In the genomic region with DNA sequence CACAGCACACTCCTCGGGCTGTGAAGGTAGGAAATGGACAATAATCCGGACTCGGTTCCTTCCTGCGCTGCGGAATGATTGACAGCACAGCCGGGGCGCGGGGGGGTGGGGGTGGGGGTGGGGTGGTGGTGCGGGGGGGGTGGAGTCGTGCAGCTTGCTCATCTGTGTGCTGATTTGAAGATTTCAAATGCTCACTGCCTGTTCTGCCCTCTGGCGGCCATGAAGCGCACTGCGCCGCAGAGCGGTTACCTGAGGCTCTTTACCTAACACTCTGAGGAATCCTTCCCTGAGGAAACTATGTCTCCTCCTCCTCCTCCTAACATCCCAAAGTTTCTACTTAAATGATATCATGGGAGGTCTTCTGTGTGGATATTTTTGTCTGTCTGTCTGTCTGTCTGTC, we compare ENCODE assay signal across 8 mouse cellular contexts. TPM values are rescaled to one million over a fixed set of nuclear protein-coding genes. Genes with fewer than 3 reads are reported as not detected.
DNase-seq lines count a peak whose midpoint lies in the region; ATAC-seq and TF ChIP-seq lines count a peak whose summit lies in the region.

No protein-coding gene starts in this region.

- H3K9me3 ChIP-seq in liver, postnatal 0 days (ENCODE audit: low read length): no peaks in the 10 kb centered on the region
- no peaks in the 10 kb centered on the region for H3K9me3 ChIP-seq in neural tube, embryonic 12.5 days

- no peak overlapping the region for H3K4me3 ChIP-seq in liver, postnatal 0 days (ENCODE audit: low read depth, low read length)
- no peak overlapping the region for H3K4me3 ChIP-seq in neural tube, embryonic 12.5 days

- no peaks in the 10 kb centered on the region for H3K4me1 ChIP-seq in liver, postnatal 0 days (ENCODE audit: insufficient read depth)
- no peaks in the 10 kb centered on the region for H3K4me1 ChIP-seq in neural tube, embryonic 12.5 days

- H3K9ac ChIP-seq in liver, postnatal 0 days (replicated peaks): no peak overlapping the region
- H3K9ac ChIP-seq in neural tube, embryonic 12.5 days: no peak overlapping the region

- no peak overlapping the region for H3K27ac ChIP-seq in liver, postnatal 0 days (ENCODE audit: low read depth)
- no peak overlapping the region for H3K27ac ChIP-seq in neural tube, embryonic 12.5 days

- peak; percentile 56 for ATAC-seq in liver, postnatal 0 days
- ATAC-seq in neural tube, embryonic 12.5 days (ENCODE audit: low FRiP score, low read depth): no peak

- H3K36me3 ChIP-seq in liver, postnatal 0 days (replicated peaks; ENCODE audit: insufficient read depth, low read length): no peaks in the 10 kb centered on the region
- H3K36me3 ChIP-seq in neural tube, embryonic 12.5 days: no peaks in the 10 kb centered on the region

- TF ChIP-seq EP300 in liver, postnatal 0 days (IDR thresholded peaks at IDR 0.05; ENCODE audit: low read depth): no peak

- peak; percentile 82 for TF ChIP-seq CTCF in liver, postnatal 0 days (IDR thresholded peaks at IDR 0.05; ENCODE audit: low read depth)

- WGBS in liver, postnatal 0 days (ENCODE audit: insufficient replicate concordance): 5% methylated on average over 11 of the region's 15 CpGs
- WGBS in neural tube, embryonic 12.5 days: 7% methylated on average over 15 of the region's 15 CpGs

- peak; percentile 50 for DNase-seq in urinary bladder, adult 2 months (ENCODE audit: low spot score)
- DNase-seq in urinary bladder, postnatal 10 days (ENCODE audit: low spot score): no peak
- peak; percentile 83 to 89 for DNase-seq in cerebellum, postnatal 36 days
- peak; percentile 57 to 68 for DNase-seq in gastrocnemius, adult 8-10 months (ENCODE audit: low spot score in 2 of 2)
- DNase-seq in kidney, postnatal 25 days: peak; percentile 82 to 86
- peak; percentile 76 for DNase-seq in liver, postnatal 0 days
- DNase-seq in testis, postnatal 14 days (ENCODE audit: low spot score): peak; percentile 58

- H3K27me3 ChIP-seq in liver, postnatal 0 days (ENCODE audit: insufficient read depth, low read length): no peaks in the 10 kb centered on the region
- no peaks in the 10 kb centered on the region for H3K27me3 ChIP-seq in neural tube, embryonic 12.5 days (replicated peaks)

- H3K4me2 ChIP-seq in liver, postnatal 0 days (ENCODE audit: low read depth, low read length): no peak overlapping the region
- H3K4me2 ChIP-seq in neural tube, embryonic 12.5 days (replicated peaks): peak overlapping the region; percentile 49

RNA-seq across cellular contexts. Expression of a gene that starts 6.2 kb away (rescaled TPM):
- 0.18 and 0.28 TPM in 2 replicates for polyA plus RNA-seq in urinary bladder, adult 2 months (2012; rRNA removed)
- total RNA-seq in gastrocnemius, adult 8-10 months (2022): not detected
- 0.16 and 0.22 TPM in 2 replicates for polyA plus RNA-seq in liver, postnatal 0 days (2015; fragmentation: Nextera tagmentation; extraction: Ambion mirVana)
- 2.1 and 2.3 TPM in 2 replicates for polyA plus RNA-seq in neural tube, embryonic 12.5 days (2016; fragmentation: Nextera tagmentation; extraction: Ambion mirVana)

RNA-seq across cellular contexts. Expression of a gene that starts 25.7 kb away (rescaled TPM):
- 1.7 and 2.0 TPM in 2 replicates for polyA plus RNA-seq in urinary bladder, adult 2 months (2012; rRNA removed)
- total RNA-seq in gastrocnemius, adult 8-10 months (2022): 10 to 100 TPM; 32.3 to 43.2 (median 36.3) TPM
- 0.33 and 0.38 TPM in 2 replicates for polyA plus RNA-seq in liver, postnatal 0 days (2015; fragmentation: Nextera tagmentation; extraction: Ambion mirVana)
- 0.65 and 1.0 TPM in 2 replicates for polyA plus RNA-seq in neural tube, embryonic 12.5 days (2016; fragmentation: Nextera tagmentation; extraction: Ambion mirVana)

RNA-seq across cellular contexts. Expression of a gene that starts 35.9 kb away (rescaled TPM):
- not detected in 2 replicates for polyA plus RNA-seq in urinary bladder, adult 2 months (2012; rRNA removed)
- not detected for total RNA-seq in gastrocnemius, adult 8-10 months (2022)
- not detected in 2 replicates for polyA plus RNA-seq in liver, postnatal 0 days (2015; fragmentation: Nextera tagmentation; extraction: Ambion mirVana)
- polyA plus RNA-seq in neural tube, embryonic 12.5 days (2016; fragmentation: Nextera tagmentation; extraction: Ambion mirVana): not detected in 2 replicates
